Mouse (Mus musculus) adrenal gland, postnatal 14 days (tissue): Measurements from ENCODE around the gene Akap8l. TPM values are rescaled to one million over a fixed set of nuclear protein-coding genes. Genes with fewer than 3 reads are reported as not detected.

ENCODE experiments used
- DNase-seq: peaks from one replicate; pipeline ENCODE4 v3.0.0; 2021; ENCODE audit warnings: mixed read lengths
- long read RNA-seq, 2 experiments: library from polyadenylated mRNA; stranded (forward); transcript quantifications; one replicate each; pipeline ENCODE4 v2.0.0; 2021
- total RNA-seq: library from RNA; stranded (reverse); gene quantifications from 2 replicates; pipeline ENCODE4 v1.2.3, GENCODE M21; 2021

Akap8l gene
- 85.5 and 95.0 TPM in 2 replicates for total RNA-seq
- long read RNA-seq, experiment 1, full-length matches to known transcripts = 26 of 70 reads
- long read RNA-seq, experiment 1, partial matches to known transcripts = 8 of 70 reads
- long read RNA-seq, experiment 1, other reads (novel, unspliced or antisense) = 36 of 70 reads
- long read RNA-seq, experiment 2, full-length matches to known transcripts = 20 of 66 reads
- long read RNA-seq, experiment 2, partial matches to known transcripts = 8 of 66 reads
- long read RNA-seq, experiment 2, other reads (novel, unspliced or antisense) = 38 of 66 reads

- peak; percentile 97 for DNase-seq
Observed at GRCm38 (mm10) chr17:32350382-32350983, at the start of gene Akap8l. Gene Akap8l, minus strand, starts transcription at chr17:32350607.

GRCm38 (mm10) chr17:32396266-32396665, 45.9 kb upstream of the Akap8l start:
- DNase-seq = no peak

DNA sequence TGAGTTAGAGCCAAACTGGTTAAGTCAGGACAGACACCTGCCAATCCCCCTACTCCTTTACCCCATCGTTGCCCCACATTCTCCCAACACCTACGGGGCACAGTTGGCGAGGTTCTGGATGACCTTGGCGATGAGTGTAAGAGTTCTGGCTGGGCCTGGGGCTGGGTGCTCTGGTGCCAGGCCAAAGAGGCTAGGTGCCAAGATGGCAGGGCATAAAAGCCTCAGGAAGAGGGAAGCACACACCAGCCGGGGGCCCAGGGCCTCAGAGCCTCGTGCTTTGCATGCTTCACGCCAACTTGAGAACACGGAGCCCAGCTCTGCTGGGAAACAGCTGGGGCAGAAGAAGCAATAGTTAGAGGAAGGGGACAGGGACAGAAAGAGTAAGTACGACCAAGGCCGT, 43.5 kb upstream of the Akap8l start:
- DNase-seq = peak; percentile 48

GRCm38 (mm10) chr17:32389101-32389659, 38.8 kb upstream of the Akap8l start, which contains the start of gene Wiz:
Gene Wiz, minus strand, starts transcription at chr17:32389439.
- DNase-seq = peak; percentile 98

DNA sequence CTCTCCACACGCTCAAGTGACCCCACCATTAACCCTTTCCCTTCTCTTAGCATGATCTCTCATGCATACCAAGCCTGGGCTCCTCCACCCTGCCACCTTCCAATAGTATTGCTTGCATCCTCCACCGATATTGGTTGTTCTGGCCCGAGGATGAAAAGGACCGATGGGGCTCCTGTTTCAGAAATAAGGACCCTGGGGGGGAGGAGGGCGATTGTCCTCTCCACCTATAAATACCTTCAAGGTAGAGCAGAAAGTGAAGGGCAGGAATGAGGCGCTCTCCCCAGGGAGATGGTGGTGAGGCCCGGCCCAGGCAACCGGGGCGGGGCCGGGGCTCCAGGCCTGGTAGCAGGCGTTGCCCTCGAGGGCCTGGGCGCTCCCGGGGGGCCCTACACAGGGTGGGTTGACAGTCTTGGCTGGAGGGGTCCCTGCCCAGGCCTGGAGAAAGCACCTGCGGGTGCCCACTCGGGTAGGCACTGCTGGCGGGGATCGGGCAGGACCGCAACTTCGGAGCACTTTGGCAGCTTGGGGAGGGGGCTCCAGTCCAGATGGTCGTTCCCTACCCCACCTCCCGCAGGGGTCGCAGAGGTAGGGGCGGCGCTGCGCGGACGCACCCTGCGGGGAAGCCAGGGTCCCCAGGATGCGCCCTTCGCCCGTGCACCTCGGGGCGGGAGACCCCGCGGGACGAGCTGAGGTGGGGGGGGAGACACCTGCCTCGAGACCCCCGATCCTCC, 38.1 kb upstream of the Akap8l start:
- DNase-seq = peak; percentile 60

DNA sequence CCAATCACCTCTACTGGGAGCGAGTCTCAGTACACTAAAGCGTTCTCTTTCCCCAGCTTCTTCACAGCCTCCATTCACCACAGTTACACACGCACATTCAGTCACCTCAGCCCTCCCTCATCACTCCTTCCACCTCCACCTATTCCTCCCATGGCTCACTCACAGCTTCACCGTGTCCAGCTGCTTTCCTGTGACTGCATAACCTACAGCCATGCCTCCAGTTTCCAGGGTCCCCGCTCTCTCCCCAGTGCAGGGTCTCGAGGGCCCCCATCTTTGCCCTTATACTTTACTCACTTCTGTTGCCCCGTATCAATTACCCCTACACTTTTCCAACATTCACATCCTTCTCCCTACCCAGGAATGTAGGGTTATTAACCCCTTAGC, 37.6 kb upstream of the Akap8l start:
- DNase-seq = no peak

GRCm38 (mm10) chr17:32386659-32387432, 36.4 kb upstream of the Akap8l start:
- peak; percentile 43 for DNase-seq

DNA sequence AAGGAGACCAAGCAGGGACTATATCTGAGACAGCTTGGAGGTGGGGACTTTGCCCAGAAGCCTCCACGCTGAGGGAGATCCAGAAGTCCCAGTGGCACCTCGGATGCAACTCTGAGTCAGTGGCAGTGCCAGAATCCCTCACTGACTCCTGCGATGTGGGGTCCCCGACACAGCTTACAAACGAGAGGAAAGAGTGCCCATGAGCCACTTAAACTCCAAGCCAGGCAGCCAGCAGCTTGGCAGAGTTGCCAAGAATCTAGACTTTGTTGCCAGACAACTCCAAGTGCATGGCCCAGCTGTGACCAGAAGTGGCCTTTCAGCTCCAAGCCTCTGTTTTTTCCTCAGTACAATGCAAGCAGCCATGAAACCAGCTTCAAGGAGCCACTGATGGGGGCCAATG, 33.3 kb upstream of the Akap8l start:
- no peak for DNase-seq

DNA sequence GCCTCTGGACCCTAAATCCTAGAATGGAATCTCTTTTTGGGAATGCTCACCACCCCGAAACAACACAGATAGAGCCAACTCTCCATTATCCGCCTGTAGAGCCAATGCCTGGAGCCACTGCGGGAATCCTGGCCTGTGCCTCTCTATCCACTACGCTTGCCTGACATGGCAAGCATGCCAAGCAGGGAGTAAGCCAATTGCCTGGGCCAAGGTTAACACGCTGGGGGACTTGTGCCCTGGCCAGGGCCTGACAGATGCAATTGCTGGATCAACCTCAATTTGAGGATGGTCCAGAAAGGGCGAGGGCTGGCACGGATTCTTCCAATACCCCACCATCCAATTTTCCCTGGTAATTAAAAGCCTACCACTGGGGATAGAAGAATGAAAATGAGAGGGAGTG, 32.2 kb upstream of the Akap8l start:
- peak; percentile 65 for DNase-seq

- DNase-seq = peak; percentile 51
Observed at GRCm38 (mm10) chr17:32378786-32379185, 28.4 kb upstream of the Akap8l start.

GRCm38 (mm10) chr17:32377137-32377536, 26.7 kb upstream of the Akap8l start:
- no peak for DNase-seq

DNA sequence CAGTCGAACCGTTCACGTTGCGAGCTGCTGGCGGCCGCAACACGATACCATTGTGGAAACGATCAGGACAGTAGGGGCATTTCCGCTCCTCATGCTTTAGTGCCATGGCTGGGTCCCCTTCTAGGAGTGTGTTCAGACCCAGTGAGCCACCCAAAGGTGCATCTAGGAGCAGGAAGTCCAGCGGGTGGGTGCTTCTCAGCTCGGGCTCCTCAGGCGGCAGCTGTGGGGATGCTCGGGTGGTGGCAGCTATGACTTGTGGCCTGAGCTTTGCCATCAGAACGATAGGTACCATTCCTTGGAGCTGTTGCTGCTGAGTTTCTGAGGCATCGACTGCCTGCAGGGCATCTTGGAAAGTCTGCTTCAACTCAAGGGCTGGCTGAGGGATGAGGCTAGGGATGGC, 26.1 kb upstream of the Akap8l start:
- DNase-seq = no peak

DNA sequence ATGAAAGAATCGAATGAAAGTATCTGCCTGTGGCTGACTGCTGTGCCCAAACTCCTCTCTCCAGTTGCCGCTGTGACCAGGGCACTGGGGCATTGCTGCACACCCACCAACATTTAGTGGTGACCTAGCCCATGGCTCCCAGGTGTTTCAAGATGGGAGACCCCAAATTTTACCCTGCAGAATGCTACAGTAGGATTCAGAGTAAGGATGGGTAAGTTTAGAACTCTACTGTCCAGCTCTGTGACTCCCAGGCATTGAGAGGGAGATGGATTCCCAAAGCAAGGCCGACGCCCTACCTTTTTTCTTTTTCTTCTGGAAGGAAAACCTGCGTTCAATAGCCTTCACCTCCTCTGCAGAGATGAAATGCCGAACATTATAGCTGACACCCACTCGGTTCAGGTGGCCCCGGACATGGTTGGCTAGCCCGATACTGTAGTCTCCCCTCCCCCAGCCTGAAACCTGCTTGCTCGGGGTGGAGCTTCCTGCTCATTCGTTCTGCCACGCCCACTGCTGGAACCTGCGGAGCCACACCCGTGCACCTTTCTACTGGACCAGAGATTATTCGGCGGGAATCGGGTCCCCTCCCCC, 18.7 kb upstream of the Akap8l start:
- DNase-seq = no peak

DNA sequence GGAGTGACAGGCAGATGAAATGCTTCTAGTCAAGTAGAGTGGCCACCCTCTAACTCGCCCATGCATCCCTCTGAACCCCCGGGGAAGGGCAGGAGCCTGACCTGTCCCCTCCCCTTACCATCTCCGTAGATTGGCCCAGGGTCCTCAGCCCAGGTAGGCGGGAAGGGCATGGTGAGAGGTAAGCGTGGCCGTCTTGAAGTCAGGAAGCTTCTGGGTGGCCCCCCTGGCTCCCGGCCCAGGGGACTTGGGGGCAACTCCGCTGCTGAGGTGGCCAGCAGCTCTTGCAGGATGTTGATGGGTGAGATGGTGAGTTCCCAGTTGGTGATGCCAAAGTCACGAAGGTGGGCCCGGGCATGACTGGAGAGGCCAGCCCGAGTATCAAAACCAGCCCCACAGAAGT, 17.3 kb upstream of the Akap8l start:
- no peak for DNase-seq

GRCm38 (mm10) chr17:32365296-32365695, 14.9 kb upstream of the Akap8l start:
- no peak for DNase-seq

- no peak for DNase-seq
Observed at GRCm38 (mm10) chr17:32364850-32365249, 14.4 kb upstream of the Akap8l start.

- DNase-seq = peak; percentile 94
Observed at GRCm38 (mm10) chr17:32364331-32364730, 13.9 kb upstream of the Akap8l start.

GRCm38 (mm10) chr17:32363821-32364301, 13.5 kb upstream of the Akap8l start:
- peak; percentile 56 for DNase-seq

- DNase-seq = no peak
Observed at GRCm38 (mm10) chr17:32362686-32363085, 12.3 kb upstream of the Akap8l start.

GRCm38 (mm10) chr17:32359928-32360327, 9.5 kb upstream of the Akap8l start:
- peak; percentile 84 for DNase-seq

- DNase-seq = no peak
Observed at GRCm38 (mm10) chr17:32358943-32359340, 8.5 kb upstream of the Akap8l start.
